Mouse (Mus musculus): ENCODE data around the gene Fads6. TPM values are rescaled to one million over a fixed set of nuclear protein-coding genes. Genes with fewer than 3 reads are reported as not detected.
A peak's percentile ranks its signal among the peaks of the same experiment; 100 is the strongest.

The Fads6 gene
- polyA plus RNA-seq, 1 experiment from 2014 or later = 1.9 TPM

- Histone ChIP-seq H3K4me2 (ENCODE audit: low read depth, low read length) (no peak overlapping the region), H3K4me3 (ENCODE audit: low read depth, low read length) (no peak overlapping the region), H3K27ac (ENCODE audit: low read depth, low read length) (no peak overlapping the region), H3K36me3 (ENCODE audit: control insufficient read depth, insufficient read depth, low read length) (no peaks in the 10 kb centered on the region; the same call in 1 of the 2 replicates), H3K4me1 (ENCODE audit: control insufficient read depth, insufficient read depth, low read length) (peaks cover 15% of the 10 kb centered on the region), H3K9ac (replicated peaks; ENCODE audit: low read depth, low read length) (no peak overlapping the region), H3K27me3 (ENCODE audit: control insufficient read depth, insufficient read depth, low read length) (peaks cover 18% of the 10 kb centered on the region), H3K9me3 (ENCODE audit: control insufficient read depth, low read length) (no peaks in the 10 kb centered on the region)
- no peak for ATAC-seq (ENCODE audit: low read depth)
- WGBS = 89% methylated on average over 8 of the region's 8 CpGs
These were observed 52.6 kb downstream of the Fads6 start for GRCm38 (mm10) chr11:115244840-115245239.

- Histone ChIP-seq H3K4me2 (ENCODE audit: low read depth, low read length) (no peak overlapping the region), H3K27me3 (ENCODE audit: control insufficient read depth, insufficient read depth, low read length) (peaks cover 8% of the 10 kb centered on the region), H3K4me3 (ENCODE audit: low read depth, low read length) (no peak overlapping the region), H3K9ac (replicated peaks; ENCODE audit: low read depth, low read length) (no peak overlapping the region), H3K9me3 (ENCODE audit: control insufficient read depth, low read length) (no peaks in the 10 kb centered on the region), H3K27ac (ENCODE audit: low read depth, low read length) (no peak overlapping the region), H3K36me3 (ENCODE audit: control insufficient read depth, insufficient read depth, low read length) (no peaks in the 10 kb centered on the region; the same call in 1 of the 2 replicates), H3K4me1 (ENCODE audit: control insufficient read depth, insufficient read depth, low read length) (peaks cover 13% of the 10 kb centered on the region)
- ATAC-seq (ENCODE audit: low read depth) = no peak
- 95% methylated on average over 12 of the region's 12 CpGs for WGBS
These were observed 53.7 kb downstream of the Fads6 start for GRCm38 (mm10) chr11:115243783-115244182.

- Histone ChIP-seq H3K4me3 (ENCODE audit: low read depth, low read length) (no peak overlapping the region), H3K36me3 (ENCODE audit: control insufficient read depth, insufficient read depth, low read length) (no peaks in the 10 kb centered on the region; the same call in 1 of the 2 replicates), H3K4me1 (ENCODE audit: control insufficient read depth, insufficient read depth, low read length) (peaks cover 13% of the 10 kb centered on the region), H3K4me2 (ENCODE audit: low read depth, low read length) (no peak overlapping the region), H3K27ac (ENCODE audit: low read depth, low read length) (no peak overlapping the region), H3K27me3 (ENCODE audit: control insufficient read depth, insufficient read depth, low read length) (no peaks in the 10 kb centered on the region; the same call in 1 of the 2 replicates), H3K9ac (replicated peaks; ENCODE audit: low read depth, low read length) (no peak overlapping the region), H3K9me3 (ENCODE audit: control insufficient read depth, low read length) (no peaks in the 10 kb centered on the region)
- ATAC-seq (ENCODE audit: low read depth) = no peak
- WGBS = 77% methylated on average over 3 of the region's 3 CpGs
These were observed 54.7 kb downstream of the Fads6 start for GRCm38 (mm10) chr11:115242746-115243145.

- Histone ChIP-seq H3K4me1 (ENCODE audit: control insufficient read depth, insufficient read depth, low read length) (peaks cover 13% of the 10 kb centered on the region), H3K36me3 (ENCODE audit: control insufficient read depth, insufficient read depth, low read length) (no peaks in the 10 kb centered on the region; the same call in 1 of the 2 replicates), H3K27me3 (ENCODE audit: control insufficient read depth, insufficient read depth, low read length) (no peaks in the 10 kb centered on the region; the same call in 1 of the 2 replicates), H3K4me3 (ENCODE audit: low read depth, low read length) (no peak overlapping the region), H3K9me3 (ENCODE audit: control insufficient read depth, low read length) (no peaks in the 10 kb centered on the region), H3K27ac (ENCODE audit: low read depth, low read length) (no peak overlapping the region), H3K4me2 (ENCODE audit: low read depth, low read length) (no peak overlapping the region), H3K9ac (replicated peaks; ENCODE audit: low read depth, low read length) (0 out of 2 replicates have a peak overlapping the region, but pooled peaks have one; percentile 8)
- WGBS = 54% methylated on average over 11 of the region's 11 CpGs
- ATAC-seq (ENCODE audit: low read depth) = no peak
These were observed 56.1 kb downstream of the Fads6 start for GRCm38 (mm10) chr11:115241402-115241801.

- no peak overlapping the region for H3K4me2 ChIP-seq (ENCODE audit: low read depth, low read length)
- no peaks in the 10 kb centered on the region for H3K27me3 ChIP-seq (ENCODE audit: control insufficient read depth, insufficient read depth, low read length)
- H3K9me3 ChIP-seq (ENCODE audit: control insufficient read depth, low read length) = no peaks in the 10 kb centered on the region
- no peaks in the 10 kb centered on the region for H3K36me3 ChIP-seq (ENCODE audit: control insufficient read depth, insufficient read depth, low read length)
- peak overlapping the region; percentile 44 for H3K27ac ChIP-seq (ENCODE audit: low read depth, low read length)
- no peak overlapping the region for H3K9ac ChIP-seq (replicated peaks; ENCODE audit: low read depth, low read length)
- peak; percentile 39; the same call in 1 of the 2 replicates for ATAC-seq (ENCODE audit: low read depth)
- H3K4me3 ChIP-seq (ENCODE audit: low read depth, low read length) = no peak overlapping the region
- WGBS = 4% methylated on average over 5 of the region's 5 CpGs
- H3K4me1 ChIP-seq (ENCODE audit: control insufficient read depth, insufficient read depth, low read length) = peaks cover 45% of the 10 kb centered on the region
These were observed 60.9 kb downstream of the Fads6 start for GRCm38 (mm10) chr11:115236570-115236969.

GRCm38 (mm10) chr11:115234320-115235044 lies 63.0 kb downstream of the Fads6 start:
- Histone ChIP-seq H3K9ac (replicated peaks; ENCODE audit: low read depth, low read length) (no peak overlapping the region), H3K9me3 (ENCODE audit: control insufficient read depth, low read length) (no peaks in the 10 kb centered on the region), H3K27ac (ENCODE audit: low read depth, low read length) (no peak overlapping the region), H3K27me3 (ENCODE audit: control insufficient read depth, insufficient read depth, low read length) (no peaks in the 10 kb centered on the region), H3K36me3 (ENCODE audit: control insufficient read depth, insufficient read depth, low read length) (no peaks in the 10 kb centered on the region), H3K4me3 (ENCODE audit: low read depth, low read length) (no peak overlapping the region), H3K4me2 (ENCODE audit: low read depth, low read length) (no peak overlapping the region), H3K4me1 (ENCODE audit: control insufficient read depth, insufficient read depth, low read length) (peaks cover 46% of the 10 kb centered on the region)
- WGBS = 81% methylated on average over 14 of the region's 15 CpGs
- no peak for ATAC-seq (ENCODE audit: low read depth)

- Histone ChIP-seq H3K4me2 (ENCODE audit: low read depth, low read length) (no peak overlapping the region), H3K4me3 (ENCODE audit: low read depth, low read length) (no peak overlapping the region), H3K9me3 (ENCODE audit: control insufficient read depth, low read length) (no peaks in the 10 kb centered on the region), H3K4me1 (ENCODE audit: control insufficient read depth, insufficient read depth, low read length) (peaks cover 46% of the 10 kb centered on the region), H3K9ac (replicated peaks; ENCODE audit: low read depth, low read length) (no peak overlapping the region), H3K27ac (ENCODE audit: low read depth, low read length) (no peak overlapping the region), H3K36me3 (ENCODE audit: control insufficient read depth, insufficient read depth, low read length) (no peaks in the 10 kb centered on the region), H3K27me3 (ENCODE audit: control insufficient read depth, insufficient read depth, low read length) (no peaks in the 10 kb centered on the region)
- no peak for ATAC-seq (ENCODE audit: low read depth)
- WGBS = 33% methylated on average over 20 of the region's 20 CpGs
These were observed 63.8 kb downstream of the Fads6 start for GRCm38 (mm10) chr11:115233526-115234290.

GRCm38 (mm10) chr11:115232889-115233288 lies 64.6 kb downstream of the Fads6 start:
- Histone ChIP-seq H3K4me2 (ENCODE audit: low read depth, low read length) (no peak overlapping the region), H3K27me3 (ENCODE audit: control insufficient read depth, insufficient read depth, low read length) (no peaks in the 10 kb centered on the region), H3K9me3 (ENCODE audit: control insufficient read depth, low read length) (no peaks in the 10 kb centered on the region), H3K36me3 (ENCODE audit: control insufficient read depth, insufficient read depth, low read length) (no peaks in the 10 kb centered on the region), H3K27ac (ENCODE audit: low read depth, low read length) (no peak overlapping the region), H3K4me3 (ENCODE audit: low read depth, low read length) (no peak overlapping the region), H3K4me1 (ENCODE audit: control insufficient read depth, insufficient read depth, low read length) (peaks cover 47% of the 10 kb centered on the region), H3K9ac (replicated peaks; ENCODE audit: low read depth, low read length) (no peak overlapping the region)
- 80% methylated on average over 5 of the region's 5 CpGs for WGBS
- no peak for ATAC-seq (ENCODE audit: low read depth)

GRCm38 (mm10) chr11:115231924-115232323 lies 65.5 kb downstream of the Fads6 start:
- no peak for ATAC-seq (ENCODE audit: low read depth)
- WGBS = 23% methylated on average over 9 of the region's 9 CpGs
- H3K9ac ChIP-seq (replicated peaks; ENCODE audit: low read depth, low read length) = no peak overlapping the region

More at GRCm38 (mm10) chr11:115231924-115232323, 65.5 kb downstream of the Fads6 start:
- H3K27me3 ChIP-seq (ENCODE audit: control insufficient read depth, insufficient read depth, low read length) = no peaks in the 10 kb centered on the region
- no peak overlapping the region for H3K4me2 ChIP-seq (ENCODE audit: low read depth, low read length)
- no peaks in the 10 kb centered on the region for H3K36me3 ChIP-seq (ENCODE audit: control insufficient read depth, insufficient read depth, low read length)
- H3K4me1 ChIP-seq (ENCODE audit: control insufficient read depth, insufficient read depth, low read length) = peaks cover 52% of the 10 kb centered on the region
- H3K9me3 ChIP-seq (ENCODE audit: control insufficient read depth, low read length) = no peaks in the 10 kb centered on the region
- H3K27ac ChIP-seq (ENCODE audit: low read depth, low read length) = no peak overlapping the region
- H3K4me3 ChIP-seq (ENCODE audit: low read depth, low read length) = no peak overlapping the region
